27 mouse cellular contexts compared by ENCODE assay signal in the genomic region with DNA sequence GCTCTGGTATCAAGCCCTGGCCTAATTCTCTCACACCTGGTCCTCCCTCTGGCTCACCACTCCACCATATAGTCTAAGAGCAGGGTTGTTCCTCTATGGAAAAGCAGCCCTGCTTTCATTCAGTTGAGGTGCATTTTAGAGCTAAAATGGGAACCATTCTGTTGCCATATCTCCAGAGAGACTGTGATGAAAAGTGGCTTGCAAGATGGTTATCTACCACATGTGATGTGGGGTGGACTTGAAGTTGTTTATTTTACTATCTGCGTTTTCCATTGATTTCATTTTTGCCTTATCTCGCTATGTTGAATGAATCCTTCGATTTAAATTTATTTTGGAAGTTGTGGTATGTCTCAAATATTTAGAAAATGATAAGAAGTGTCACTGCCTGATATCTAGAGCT. TPM values are rescaled to one million over a fixed set of nuclear protein-coding genes. Genes with fewer than 3 reads are reported as not detected.
DNase-seq lines count a peak whose midpoint lies in the region; ATAC-seq lines count a peak whose summit lies in the region.
"Had no signal": no experiment of that assay in that cellular context is flagged by ENCODE, and none has a peak within 500 bp of the region (broad histone marks: within the 10 kb centered on the region; RNA-seq: fewer than 3 reads in every experiment).

No protein-coding gene starts in this region.

- peaks cover 28% of the 10 kb centered on the region for H3K4me1 ChIP-seq in forebrain, embryonic 14.5 days (ENCODE audit: control insufficient read depth, insufficient read depth, low read length)

- ATAC-seq in megakaryocyte, adult 5-6 weeks (ENCODE audit: poor library complexity, severe bottlenecking): 0 out of 2 replicates have a peak, but pooled peaks have one; percentile 19
- ATAC-seq in forebrain, embryonic 14.5 days: no peak
- ATAC-seq: forebrain, embryonic 15.5 days; forebrain, postnatal 0 days had no signal

- no peak overlapping the region for H3K9ac ChIP-seq in forebrain, embryonic 14.5 days (ENCODE audit: low read length)
- H3K9ac ChIP-seq: embryonic facial prominence, embryonic 13.5 days; embryonic facial prominence, embryonic 15.5 days; forebrain, embryonic 12.5 days; forebrain, embryonic 15.5 days; forebrain, postnatal 0 days had no signal

- peak; percentile 53 for DNase-seq in 416B (ENCODE audit: low read depth)
- peak; percentile 50 for DNase-seq in CD4-positive helper T cell, adult 2 months (ENCODE audit: low read depth, low spot score)
- DNase-seq in forebrain, embryonic 14.5 days (ENCODE audit: low spot score): no peak
- no peak for DNase-seq in right cerebral cortex, postnatal 10 days (ENCODE audit: low spot score in 2 of 2)
- DNase-seq: adrenal gland, adult 2 months; adrenal gland, postnatal 10 days; adrenal gland, postnatal 25 days; B cell, adult 2 months; cerebellum, adult 11 months; cerebellum, adult 18-20 months; cerebellum, adult 8-10 months; cerebellum, adult 9-11 months; cerebellum, postnatal 14 days; cerebellum, postnatal 36 days; embryo, embryonic 11 days; forebrain, postnatal 0 days had no signal

- H3K36me3 ChIP-seq in forebrain, embryonic 14.5 days (ENCODE audit: control insufficient read depth, insufficient read depth, low read length): no peaks in the 10 kb centered on the region
- H3K36me3 ChIP-seq: embryonic facial prominence, embryonic 13.5 days; embryonic facial prominence, embryonic 15.5 days; forebrain, embryonic 10.5 days; forebrain, embryonic 12.5 days; forebrain, embryonic 15.5 days had no signal

- 88% methylated on average over 3 of the region's 3 CpGs for WGBS in forebrain, embryonic 14.5 days

- H3K27me3 ChIP-seq in forebrain, embryonic 14.5 days (replicated peaks; ENCODE audit: control insufficient read depth, insufficient read depth, low read length): no peaks in the 10 kb centered on the region
- H3K27me3 ChIP-seq: embryonic facial prominence, embryonic 13.5 days; embryonic facial prominence, embryonic 15.5 days; forebrain, embryonic 12.5 days; forebrain, embryonic 15.5 days had no signal

- H3K4me3 ChIP-seq in forebrain, embryonic 14.5 days (ENCODE audit: low read depth, low read length): no peak overlapping the region
- H3K4me3 ChIP-seq: embryonic facial prominence, embryonic 13.5 days; embryonic facial prominence, embryonic 15.5 days; erythroblast, embryonic 14.5 days; forebrain, embryonic 10.5 days; forebrain, embryonic 12.5 days; forebrain, embryonic 15.5 days had no signal

- no peak overlapping the region for H3K27ac ChIP-seq in forebrain, embryonic 14.5 days (ENCODE audit: low read depth, low read length)
- H3K27ac ChIP-seq: embryonic facial prominence, embryonic 13.5 days; embryonic facial prominence, embryonic 15.5 days; forebrain, embryonic 10.5 days; forebrain, embryonic 12.5 days; forebrain, embryonic 15.5 days had no signal

- H3K4me2 ChIP-seq in forebrain, embryonic 14.5 days (ENCODE audit: low read length): no peak overlapping the region
- H3K4me2 ChIP-seq: embryonic facial prominence, embryonic 13.5 days; embryonic facial prominence, embryonic 15.5 days; forebrain, embryonic 12.5 days; forebrain, embryonic 15.5 days had no signal

- H3K9me3 ChIP-seq in forebrain, embryonic 14.5 days (replicated peaks; ENCODE audit: control insufficient read depth, low read length): no peaks in the 10 kb centered on the region
- H3K9me3 ChIP-seq: embryonic facial prominence, embryonic 13.5 days; embryonic facial prominence, embryonic 15.5 days; forebrain, embryonic 10.5 days; forebrain, embryonic 12.5 days; forebrain, embryonic 15.5 days had no signal

RNA-seq across cellular contexts. Expression of gene Eps8l3, which starts 30.2 kb away (rescaled TPM):
- not detected in 2 replicates for total RNA-seq in megakaryocyte, adult 5-6 weeks (2015)
- not detected in 2 replicates for total RNA-seq in megakaryocyte, adult 5-6 weeks (2017)
- not detected in 2 replicates for polyA plus RNA-seq in forebrain, embryonic 14.5 days (2014; fragmentation: Nextera tagmentation; extraction: Ambion mirVana)
- total RNA-seq: adrenal gland, adult 2 months; adrenal gland, postnatal 10 days; adrenal gland, postnatal 25 days; common myeloid progenitor, adult 5-6 weeks; ES-E14; forebrain, postnatal 0 days had no signal
- polyA plus RNA-seq: adrenal gland, adult 2 months; brain, embryonic 14.5 days; embryonic facial prominence, embryonic 11.5 days; embryonic facial prominence, embryonic 13.5 days; embryonic facial prominence, embryonic 15.5 days; erythroblast, embryonic 14.5 days; forebrain, embryonic 10.5 days; forebrain, embryonic 12.5 days; forebrain, embryonic 15.5 days; forebrain, postnatal 0 days had no signal

RNA-seq across cellular contexts. Expression of gene Gstm5, which starts 48.8 kb away (rescaled TPM):
- 4.7 and 15.4 TPM in 2 replicates for total RNA-seq in megakaryocyte, adult 5-6 weeks (2015)
- total RNA-seq in megakaryocyte, adult 5-6 weeks (2017): 2.5 and 3.5 TPM in 2 replicates
- 195 and 244 TPM in 2 replicates for polyA plus RNA-seq in forebrain, embryonic 14.5 days (2014; fragmentation: Nextera tagmentation; extraction: Ambion mirVana)

Comparison
In these comparisons a context has a peak if more than half of its experiments do, and no peak if none do; other contexts are left out.
1. DNase-seq: peak in 416B (single experiment) and CD4-positive helper T cell, adult 2 months (single experiment); none in forebrain, embryonic 14.5 days (single experiment) and right cerebral cortex, postnatal 10 days (0 of 2).